Mouse (Mus musculus) neural tube, embryonic 15.5 days (tissue): ENCODE results near the gene Sh3bp5. TPM values are rescaled to one million over a fixed set of nuclear protein-coding genes. Genes with fewer than 3 reads are reported as not detected.

ENCODE experiments used
- ATAC-seq: fragments of 200-750 bp; cut with Nextera tagmentation; 2 replicates; pipeline ENCODE4 v1.8.0; 2017; ENCODE audit warnings: mild to moderate bottlenecking, moderate TSS enrichment, moderate library complexity; ENCODE audit not compliant: low FRiP score
- H3K27ac ChIP-seq: fragments of 300-500 bp; sonication (generic); replicated peaks from 2 replicates; pipeline ENCODE4 v1.5.1; 2015; ENCODE audit warnings: mild to moderate bottlenecking, inconsistent platforms
- H3K27me3 ChIP-seq: fragments of 300-500 bp; sonication (generic); replicated peaks from 2 replicates; pipeline ENCODE4 v1.6.1; 2015; ENCODE audit warnings: inconsistent platforms
- H3K36me3 ChIP-seq: fragments of 300-500 bp; sonication (generic); 2 replicates; pipeline ENCODE4 v1.6.1; 2015; ENCODE audit warnings: inconsistent platforms
- H3K4me1 ChIP-seq: fragments of 300-500 bp; sonication (generic); 2 replicates; pipeline ENCODE4 v1.6.1; 2015; ENCODE audit warnings: inconsistent platforms
- H3K4me2 ChIP-seq: fragments of 300-500 bp; sonication (generic); 2 replicates; pipeline ENCODE4 v1.6.1; 2015; ENCODE audit warnings: inconsistent platforms, mild to moderate bottlenecking, moderate library complexity
- H3K4me3 ChIP-seq: fragments of 300-500 bp; sonication (generic); replicated peaks from 2 replicates; pipeline ENCODE4 v1.5.1; 2015; ENCODE audit warnings: mild to moderate bottlenecking, inconsistent platforms
- H3K9ac ChIP-seq: fragments of 300-500 bp; sonication (generic); replicated peaks from 2 replicates; pipeline ENCODE4 v1.6.1; 2015; ENCODE audit warnings: mild to moderate bottlenecking, inconsistent platforms
- H3K9me3 ChIP-seq: fragments of 300-500 bp; sonication (generic); replicated peaks from 2 replicates; pipeline ENCODE4 v1.6.1; 2016; ENCODE audit warnings: inconsistent platforms
- WGBS: fragments of 180-500 bp; shearing (Covaris S2); methylation state at CpG from one replicate; pipeline ENCODE4 v1.1.7; 2015; ENCODE audit warnings: mixed read lengths; 5-methylcytosine and 5-hydroxymethylcytosine counted together
- polyA plus RNA-seq: library from polyadenylated mRNA; unstranded; fragments of >200 nt; fragmentation: Nextera tagmentation; extraction: Ambion mirVana; gene quantifications from 2 replicates; pipeline ENCODE4 v1.2.1, GENCODE M21; 2015

The Sh3bp5 gene
- polyA plus RNA-seq, 1 experiment from 2014 or later = 150 TPM

- Histone ChIP-seq H3K4me3 (no peak overlapping the region), H3K27me3 (no peaks in the 10 kb centered on the region), H3K36me3 (peaks cover 23% of the 10 kb centered on the region), H3K9me3 (no peaks in the 10 kb centered on the region), H3K9ac (no peak overlapping the region), H3K4me1 (peaks cover 53% of the 10 kb centered on the region), H3K4me2 (peak overlapping the region; percentile 5; the same call in 1 of the 2 replicates), H3K27ac (no peak overlapping the region)
- WGBS = 53% methylated on average over 4 of the region's 4 CpGs
- no peak for ATAC-seq
Measured at GRCm38 (mm10) chr14:31432424-31432823, 3.5 kb downstream of the Sh3bp5 start.

- H3K36me3 ChIP-seq = peaks cover 28% of the 10 kb centered on the region
- H3K4me2 ChIP-seq = no peak overlapping the region
- no peak for ATAC-seq
- no peak overlapping the region for H3K4me3 ChIP-seq
- H3K27ac ChIP-seq = no peak overlapping the region
- H3K4me1 ChIP-seq = peaks cover 53% of the 10 kb centered on the region
- no peaks in the 10 kb centered on the region for H3K9me3 ChIP-seq
- 92% methylated on average over 3 of the region's 3 CpGs for WGBS
- no peak overlapping the region for H3K9ac ChIP-seq
- H3K27me3 ChIP-seq = no peaks in the 10 kb centered on the region
Measured at GRCm38 (mm10) chr14:31431789-31432330, 4.0 kb downstream of the Sh3bp5 start.

- no peaks in the 10 kb centered on the region for H3K9me3 ChIP-seq
- no peak for ATAC-seq
- H3K4me2 ChIP-seq = no peak overlapping the region
- H3K27me3 ChIP-seq = no peaks in the 10 kb centered on the region
- WGBS = 54% methylated on average over 5 of the region's 5 CpGs
- no peak overlapping the region for H3K27ac ChIP-seq
- H3K9ac ChIP-seq = no peak overlapping the region
- H3K4me3 ChIP-seq = no peak overlapping the region
- peaks cover 42% of the 10 kb centered on the region for H3K36me3 ChIP-seq
- peaks cover 43% of the 10 kb centered on the region for H3K4me1 ChIP-seq
Measured at GRCm38 (mm10) chr14:31429004-31429395, 6.9 kb downstream of the Sh3bp5 start.

GRCm38 (mm10) chr14:31428211-31429003, 7.5 kb downstream of the Sh3bp5 start:
- Histone ChIP-seq H3K9ac (no peak overlapping the region), H3K4me3 (no peak overlapping the region), H3K36me3 (peaks cover 42% of the 10 kb centered on the region), H3K9me3 (no peaks in the 10 kb centered on the region), H3K27ac (no peak overlapping the region), H3K4me2 (no peak overlapping the region), H3K4me1 (peaks cover 43% of the 10 kb centered on the region), H3K27me3 (no peaks in the 10 kb centered on the region)
- no peak for ATAC-seq
- whole genome bisulfite sequencing = 67% methylated on average over 15 of the region's 15 CpGs

- Histone ChIP-seq H3K27me3 (no peaks in the 10 kb centered on the region), H3K36me3 (peaks cover 26% of the 10 kb centered on the region), H3K4me1 (peaks cover 44% of the 10 kb centered on the region), H3K4me2 (no peak overlapping the region), H3K4me3 (no peak overlapping the region), H3K9ac (no peak overlapping the region), H3K9me3 (no peaks in the 10 kb centered on the region), H3K27ac (0 out of 2 replicates have a peak overlapping the region, but pooled peaks have one; percentile 14)
- WGBS = 65% methylated on average over 11 of the region's 11 CpGs
- no peak for ATAC-seq
Measured at GRCm38 (mm10) chr14:31422961-31423791, 12.7 kb downstream of the Sh3bp5 start.

GRCm38 (mm10) chr14:31422395-31422794, 13.5 kb downstream of the Sh3bp5 start:
- H3K4me1 ChIP-seq = peaks cover 49% of the 10 kb centered on the region
- no peak overlapping the region for H3K4me2 ChIP-seq
- no peak for ATAC-seq
- peaks cover 18% of the 10 kb centered on the region for H3K36me3 ChIP-seq
- no peak overlapping the region for H3K27ac ChIP-seq
- no peaks in the 10 kb centered on the region for H3K27me3 ChIP-seq
- no peak overlapping the region for H3K4me3 ChIP-seq
- WGBS = 94% methylated on average over 5 of the region's 5 CpGs
- no peaks in the 10 kb centered on the region for H3K9me3 ChIP-seq
- H3K9ac ChIP-seq = no peak overlapping the region

- Histone ChIP-seq H3K36me3 (peaks cover 13% of the 10 kb centered on the region), H3K9ac (no peak overlapping the region), H3K4me3 (no peak overlapping the region), H3K27me3 (no peaks in the 10 kb centered on the region), H3K4me2 (no peak overlapping the region), H3K4me1 (peaks cover 55% of the 10 kb centered on the region), H3K27ac (no peak overlapping the region), H3K9me3 (no peaks in the 10 kb centered on the region)
- WGBS = 62% methylated on average over 18 of the region's 18 CpGs
- ATAC-seq = no peak
Measured at GRCm38 (mm10) chr14:31421509-31422295, 14.2 kb downstream of the Sh3bp5 start.

- Histone ChIP-seq H3K27ac (no peak overlapping the region), H3K9ac (no peak overlapping the region), H3K4me1 (peaks cover 59% of the 10 kb centered on the region), H3K4me3 (no peak overlapping the region), H3K4me2 (no peak overlapping the region), H3K27me3 (no peaks in the 10 kb centered on the region), H3K36me3 (peaks cover 6% of the 10 kb centered on the region; the same call in 1 of the 2 replicates), H3K9me3 (no peaks in the 10 kb centered on the region)
- ATAC-seq = no peak
- 17% methylated on average over 7 of the region's 7 CpGs for WGBS
Measured at GRCm38 (mm10) chr14:31420985-31421384, 14.9 kb downstream of the Sh3bp5 start.

- H3K27ac ChIP-seq = no peak overlapping the region
- 66% methylated on average over 7 of the region's 7 CpGs for WGBS
Measured at GRCm38 (mm10) chr14:31420562-31420961, 15.3 kb downstream of the Sh3bp5 start.

GRCm38 (mm10) chr14:31420135-31420534, 15.7 kb downstream of the Sh3bp5 start:
- no peak overlapping the region for H3K4me3 ChIP-seq
- H3K4me1 ChIP-seq = peaks cover 61% of the 10 kb centered on the region
- 93% methylated on average over 8 of the region's 8 CpGs for WGBS
- H3K4me2 ChIP-seq = no peak overlapping the region
- H3K9ac ChIP-seq = no peak overlapping the region
- H3K27ac ChIP-seq = no peak overlapping the region
- no peaks in the 10 kb centered on the region for H3K27me3 ChIP-seq
- H3K36me3 ChIP-seq = no peaks in the 10 kb centered on the region
- ATAC-seq = no peak
- no peaks in the 10 kb centered on the region for H3K9me3 ChIP-seq

More at GRCm38 (mm10) chr14:31420562-31420961, 15.3 kb downstream of the Sh3bp5 start:
- Histone ChIP-seq H3K4me3 (no peak overlapping the region), H3K9me3 (no peaks in the 10 kb centered on the region), H3K4me1 (peaks cover 60% of the 10 kb centered on the region), H3K27me3 (no peaks in the 10 kb centered on the region), H3K4me2 (no peak overlapping the region), H3K36me3 (peaks cover 1% of the 10 kb centered on the region; the same call in 1 of the 2 replicates), H3K9ac (no peak overlapping the region)
- ATAC-seq = no peak

GRCm38 (mm10) chr14:31419279-31419678, 16.6 kb downstream of the Sh3bp5 start:
- WGBS = 36% methylated on average over 4 of the region's 4 CpGs

More at GRCm38 (mm10) chr14:31419279-31419678, 16.6 kb downstream of the Sh3bp5 start:
- no peak overlapping the region for H3K27ac ChIP-seq
- no peak overlapping the region for H3K4me3 ChIP-seq
- no peak overlapping the region for H3K4me2 ChIP-seq
- ATAC-seq = no peak
- H3K9ac ChIP-seq = no peak overlapping the region
- no peaks in the 10 kb centered on the region for H3K9me3 ChIP-seq
- H3K4me1 ChIP-seq = peaks cover 70% of the 10 kb centered on the region
- no peaks in the 10 kb centered on the region for H3K36me3 ChIP-seq
- no peaks in the 10 kb centered on the region for H3K27me3 ChIP-seq
